Comparison of ENCODE assay signal across 19 mouse cellular contexts in the genomic region with DNA sequence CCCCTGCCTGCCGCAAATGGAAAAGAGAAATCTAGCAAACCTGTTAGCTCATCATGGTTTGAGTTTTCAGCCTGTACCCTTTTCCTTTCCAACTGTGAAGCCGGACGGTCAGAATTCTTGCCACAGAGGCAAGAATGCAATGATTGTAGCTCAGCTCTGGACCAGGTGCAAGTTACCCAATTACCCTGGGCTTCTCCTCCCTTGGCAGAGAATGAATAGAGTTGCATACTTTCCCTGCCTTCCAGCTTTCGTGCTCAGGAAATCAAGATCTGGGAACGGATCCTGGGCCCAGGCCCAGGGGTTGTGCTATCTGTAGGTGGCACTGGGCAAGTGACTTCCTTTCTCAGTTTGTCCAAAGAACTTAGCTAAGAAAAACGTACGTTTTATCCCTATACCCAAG.
"Had no signal": no experiment of that assay in that cellular context is flagged by ENCODE, and none has a peak within 500 bp of the region (broad histone marks: within the 10 kb centered on the region; RNA-seq: fewer than 3 reads in every experiment).

No protein-coding gene starts in this region.

- H3K36me3 ChIP-seq: limb, embryonic 12.5 days; liver, embryonic 12.5 days; liver, embryonic 15.5 days; midbrain, embryonic 10.5 days; midbrain, embryonic 13.5 days had no signal

- H3K4me1 ChIP-seq: liver, embryonic 12.5 days; liver, embryonic 15.5 days; megakaryocyte, embryonic 14.5 days had no signal

- DNase-seq: kidney, adult 2 months; kidney, postnatal 25 days; layer of hippocampus, postnatal 36 days; liver; lung, adult 18-20 months; thymus, adult 2 months; thymus, postnatal 14 days; thymus, postnatal 4 days had no signal

- H3K4me2 ChIP-seq: limb, embryonic 12.5 days; liver, embryonic 12.5 days; liver, embryonic 15.5 days; midbrain, embryonic 13.5 days had no signal

- H3K4me3 ChIP-seq: layer of hippocampus, adult 2 months; left cerebral cortex, adult 2 months; limb, embryonic 12.5 days; liver, embryonic 12.5 days; liver, embryonic 15.5 days; megakaryocyte, embryonic 14.5 days; midbrain, embryonic 10.5 days; midbrain, embryonic 13.5 days had no signal

- ATAC-seq: liver, embryonic 12.5 days; midbrain, embryonic 13.5 days; midbrain, embryonic 16.5 days had no signal

- H3K27ac ChIP-seq: kidney, postnatal 0 days; layer of hippocampus, adult 2 months; left cerebral cortex, adult 2 months; limb, embryonic 12.5 days; liver, embryonic 12.5 days; liver, embryonic 15.5 days; macrophage; midbrain, embryonic 10.5 days; midbrain, embryonic 13.5 days had no signal

- H3K9me3 ChIP-seq: limb, embryonic 12.5 days; liver, embryonic 12.5 days; liver, embryonic 15.5 days; midbrain, embryonic 10.5 days; midbrain, embryonic 13.5 days had no signal

- H3K9ac ChIP-seq: limb, embryonic 12.5 days; liver, embryonic 12.5 days; liver, embryonic 15.5 days; midbrain, embryonic 13.5 days had no signal

- H3K27me3 ChIP-seq: liver, embryonic 15.5 days; midbrain, embryonic 13.5 days had no signal
